Mouse (Mus musculus): ENCODE measurements around the gene Olfr1373. TPM values are rescaled to one million over a fixed set of nuclear protein-coding genes. Genes with fewer than 3 reads are reported as not detected.
"Not testable (repeated sequence)": the region's sequence is repeated elsewhere in the genome, so short reads cannot be mapped to it uniquely, and the experiment has no call there.

Olfr1373 gene
- polyA plus RNA-seq, 1 experiment from 2014 or later: not detected

DNA sequence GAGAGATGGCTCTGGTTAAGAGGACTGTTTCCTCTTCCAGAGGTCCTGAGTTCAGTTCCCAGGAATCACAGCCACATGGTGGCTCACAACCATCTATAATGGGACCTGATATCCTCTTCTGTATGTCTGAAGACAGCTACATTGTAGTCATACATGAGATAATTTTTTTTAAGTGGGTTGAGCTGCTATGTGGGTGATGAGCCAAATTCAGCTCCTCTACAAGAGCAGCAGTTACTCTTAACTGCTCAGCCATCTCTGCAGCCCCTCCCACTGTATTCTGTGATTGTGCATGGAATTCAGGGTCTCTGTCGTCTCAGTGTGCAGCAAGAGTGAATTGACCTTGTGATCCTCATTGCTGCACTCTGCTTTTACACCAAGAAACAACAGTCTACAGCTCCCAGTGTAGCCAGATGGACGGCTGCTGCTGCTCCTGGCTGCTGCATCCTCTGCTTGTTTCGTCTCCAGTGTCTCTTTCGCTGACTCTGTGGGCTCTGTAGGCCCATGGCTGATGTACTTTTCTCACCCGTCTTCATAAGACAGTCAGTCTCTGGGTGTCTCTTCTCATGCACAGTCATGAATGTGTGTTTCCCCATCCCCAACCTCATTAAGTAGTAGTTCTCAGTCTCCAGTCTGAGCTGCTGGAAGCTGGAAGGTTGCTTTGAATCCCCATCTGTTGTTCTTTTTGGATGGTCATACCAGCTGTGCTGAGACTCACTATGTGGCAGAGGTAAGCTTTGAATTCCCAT, 16.8 kb downstream of the Olfr1373 start:
- no peaks in the 10 kb centered on the region for H3K9me3 ChIP-seq
- 0 out of 2 replicates have a peak overlapping the region, but pooled peaks have one; percentile 9 for H3K27ac ChIP-seq (replicated peaks)
- WGBS: 63% methylated on average over 5 of the region's 5 CpGs
- H3K27me3 ChIP-seq: no peaks in the 10 kb centered on the region
- H3K4me1 ChIP-seq (replicated peaks): no peaks in the 10 kb centered on the region
- no peak overlapping the region for H3K4me2 ChIP-seq
- ATAC-seq (ENCODE audit: low read depth): no peak
- no peak overlapping the region for H3K4me3 ChIP-seq
- H3K9ac ChIP-seq: no peak overlapping the region
- H3K36me3 ChIP-seq: peaks cover 31% of the 10 kb centered on the region

- Histone ChIP-seq H3K4me2 (no peak overlapping the region), H3K4me1 (replicated peaks) (no peaks in the 10 kb centered on the region), H3K36me3 (peaks cover 37% of the 10 kb centered on the region), H3K9me3 (no peaks in the 10 kb centered on the region), H3K27ac (replicated peaks) (no peak overlapping the region), H3K4me3 (no peak overlapping the region), H3K9ac (no peak overlapping the region), H3K27me3 (no peaks in the 10 kb centered on the region)
- WGBS: 68% methylated on average over 5 of the region's 5 CpGs
- ATAC-seq (ENCODE audit: low read depth): no peak
These were observed 17.6 kb downstream of the Olfr1373 start for GRCm38 (mm10) chr11:52127760-52128159.

- Histone ChIP-seq H3K9ac (no peak overlapping the region), H3K4me2 (no peak overlapping the region), H3K27me3 (no peaks in the 10 kb centered on the region), H3K36me3 (peaks cover 42% of the 10 kb centered on the region), H3K4me1 (replicated peaks) (no peaks in the 10 kb centered on the region), H3K4me3 (no peak overlapping the region), H3K9me3 (no peaks in the 10 kb centered on the region), H3K27ac (replicated peaks) (no peak overlapping the region)
- ATAC-seq (ENCODE audit: low read depth): no peak
- WGBS: 75% methylated on average over 3 of the region's 3 CpGs
These were observed 18.2 kb downstream of the Olfr1373 start for GRCm38 (mm10) chr11:52127169-52127568.

DNA sequence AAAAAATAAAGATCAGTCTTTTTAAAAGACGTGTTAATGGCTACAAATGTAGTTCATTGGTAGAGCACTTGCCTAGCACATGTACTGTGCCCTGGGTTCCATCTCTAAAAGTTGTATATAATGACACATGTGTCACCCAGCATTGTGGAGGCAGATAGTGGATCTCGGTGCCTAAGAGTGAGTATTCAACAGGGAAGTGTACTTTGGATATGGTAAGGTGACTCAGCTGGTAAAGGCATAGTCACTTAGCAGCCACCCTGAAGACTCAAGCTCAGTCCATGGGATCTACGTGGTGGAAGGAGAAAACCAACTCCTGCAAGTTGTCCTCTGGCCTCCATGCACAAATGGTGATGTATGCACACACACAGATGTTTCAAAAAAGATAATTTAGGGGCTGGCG, 20.9 kb downstream of the Olfr1373 start:
- Histone ChIP-seq H3K9ac (no peak overlapping the region), H3K9me3 (peaks cover 5% of the 10 kb centered on the region; the same call in 1 of the 2 replicates), H3K27me3 (no peaks in the 10 kb centered on the region), H3K4me1 (replicated peaks) (no peaks in the 10 kb centered on the region), H3K4me2 (no peak overlapping the region), H3K27ac (replicated peaks) (no peak overlapping the region), H3K4me3 (no peak overlapping the region), H3K36me3 (peaks cover 68% of the 10 kb centered on the region)
- no peak for ATAC-seq (ENCODE audit: low read depth)
- WGBS: 92% methylated on average over 4 of the region's 4 CpGs

- peaks cover 86% of the 10 kb centered on the region for H3K36me3 ChIP-seq
- H3K27me3 ChIP-seq: no peaks in the 10 kb centered on the region
- H3K9me3 ChIP-seq: peaks cover 5% of the 10 kb centered on the region; the same call in 1 of the 2 replicates
- no peak overlapping the region for H3K9ac ChIP-seq
- no peak for ATAC-seq (ENCODE audit: low read depth)
- no peaks in the 10 kb centered on the region for H3K4me1 ChIP-seq (replicated peaks)
- no peak overlapping the region for H3K27ac ChIP-seq (replicated peaks)
- H3K4me2 ChIP-seq: no peak overlapping the region
- whole genome bisulfite sequencing: 94% methylated on average over 6 of the region's 6 CpGs
- H3K4me3 ChIP-seq: no peak overlapping the region
These were observed 23.3 kb downstream of the Olfr1373 start for GRCm38 (mm10) chr11:52122045-52122444.

DNA sequence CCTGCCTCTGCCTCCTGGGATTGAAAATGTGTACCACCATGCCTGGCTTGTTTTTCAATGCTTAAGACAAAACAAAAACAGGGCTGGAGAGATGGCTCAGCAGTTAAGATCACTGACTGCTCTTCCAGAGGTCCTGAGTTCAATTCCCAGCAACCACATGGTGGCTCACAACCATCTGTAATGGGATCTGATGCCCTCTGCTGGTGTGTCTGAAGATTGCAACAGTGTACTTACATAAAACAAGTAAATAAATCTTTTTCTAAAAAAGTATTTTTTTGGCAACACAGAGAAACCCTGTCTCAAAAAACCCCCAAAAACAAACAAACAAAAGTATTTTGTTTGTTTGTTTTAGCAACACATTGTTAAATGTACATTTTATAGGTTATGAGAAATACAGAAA, 24.9 kb downstream of the Olfr1373 start:
- not testable (repeated sequence) for H3K9ac ChIP-seq; H3K4me2 ChIP-seq; ATAC-seq (ENCODE audit: low read depth); H3K9me3 ChIP-seq; H3K27me3 ChIP-seq; H3K4me3 ChIP-seq; H3K4me1 ChIP-seq (replicated peaks); H3K27ac ChIP-seq (replicated peaks)
- H3K36me3 ChIP-seq: peaks cover 95% of the 10 kb centered on the region

GRCm38 (mm10) chr11:52117156-52117555, 28.2 kb downstream of the Olfr1373 start:
- Histone ChIP-seq H3K27me3 (no peaks in the 10 kb centered on the region), H3K9me3 (peaks cover 5% of the 10 kb centered on the region; the same call in 1 of the 2 replicates), H3K27ac (replicated peaks) (no peak overlapping the region), H3K4me3 (no peak overlapping the region), H3K4me1 (replicated peaks) (0 out of 2 replicates have a peak, but pooled peaks cover 3% of the 10 kb centered on the region), H3K36me3 (peaks cover 80% of the 10 kb centered on the region), H3K4me2 (no peak overlapping the region), H3K9ac (no peak overlapping the region)
- ATAC-seq (ENCODE audit: low read depth): no peak
- WGBS: 96% methylated on average over 7 of the region's 7 CpGs

DNA sequence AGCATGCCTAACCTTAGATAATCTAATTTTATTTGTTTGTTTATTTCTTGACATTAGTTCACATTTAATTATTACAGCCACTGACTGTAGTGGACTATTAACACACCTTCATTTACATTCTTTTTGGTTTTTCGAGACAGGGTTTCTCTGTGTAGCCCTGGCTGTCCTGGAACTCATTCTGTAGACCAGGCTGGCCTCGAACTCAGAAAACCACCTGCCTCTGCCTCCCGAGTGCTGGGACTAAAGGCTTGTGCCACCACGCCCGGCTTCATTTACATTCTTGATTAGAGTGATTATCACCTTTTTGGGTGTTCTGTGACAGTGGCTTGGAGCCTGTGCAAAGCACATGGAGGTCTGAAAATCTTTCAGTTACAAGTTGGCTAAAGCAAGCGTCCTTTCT, 29.2 kb downstream of the Olfr1373 start:
- not testable (repeated sequence) for H3K4me3 ChIP-seq; H3K4me1 ChIP-seq (replicated peaks); H3K27ac ChIP-seq (replicated peaks); H3K4me2 ChIP-seq; H3K27me3 ChIP-seq; H3K9me3 ChIP-seq; ATAC-seq (ENCODE audit: low read depth); H3K9ac ChIP-seq
- WGBS: 96% methylated on average over 6 of the region's 6 CpGs
- H3K36me3 ChIP-seq: peaks cover 70% of the 10 kb centered on the region

DNA sequence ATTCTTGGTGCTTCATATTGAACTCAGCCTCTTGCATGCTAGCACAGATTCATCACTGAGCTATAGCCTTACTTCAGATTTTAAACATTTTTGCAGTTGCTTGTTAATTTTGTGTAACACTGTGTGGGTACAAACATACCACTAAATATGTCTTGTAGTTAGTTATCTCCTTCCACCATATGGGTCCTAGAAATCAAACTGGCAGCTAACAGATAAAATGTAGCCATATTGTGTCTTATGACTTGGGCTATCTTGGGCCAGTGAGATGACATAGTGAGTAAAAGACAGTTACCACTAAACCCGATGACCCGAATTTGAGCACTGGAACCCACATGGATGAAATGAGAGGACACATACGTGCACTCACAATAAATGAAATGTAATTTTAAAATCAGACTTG, 29.8 kb downstream of the Olfr1373 start:
- WGBS: 94% methylated on average over 3 of the region's 3 CpGs

GRCm38 (mm10) chr11:52109421-52109820, 35.9 kb downstream of the Olfr1373 start:
- H3K27ac ChIP-seq (replicated peaks): no peak overlapping the region
- H3K9me3 ChIP-seq: no peaks in the 10 kb centered on the region
- 90% methylated on average over 1 of the region's 1 CpGs for WGBS
- peaks cover 21% of the 10 kb centered on the region for H3K4me1 ChIP-seq (replicated peaks)
- no peak overlapping the region for H3K4me3 ChIP-seq
- peaks cover 6% of the 10 kb centered on the region for H3K36me3 ChIP-seq
- no peak for ATAC-seq (ENCODE audit: low read depth)
- no peak overlapping the region for H3K9ac ChIP-seq
- H3K4me2 ChIP-seq: no peak overlapping the region
- no peaks in the 10 kb centered on the region for H3K27me3 ChIP-seq

More for the DNA sequence above, 29.8 kb downstream of the Olfr1373 start:
- ATAC-seq (ENCODE audit: low read depth): no peak
- Histone ChIP-seq H3K4me2 (no peak overlapping the region), H3K9ac (no peak overlapping the region), H3K27me3 (no peaks in the 10 kb centered on the region), H3K4me3 (no peak overlapping the region), H3K4me1 (replicated peaks) (0 out of 2 replicates have a peak, but pooled peaks cover 3% of the 10 kb centered on the region), H3K9me3 (peaks cover 5% of the 10 kb centered on the region; the same call in 1 of the 2 replicates), H3K36me3 (peaks cover 65% of the 10 kb centered on the region), H3K27ac (replicated peaks) (no peak overlapping the region)

GRCm38 (mm10) chr11:52108796-52109195, 36.5 kb downstream of the Olfr1373 start:
- no peaks in the 10 kb centered on the region for H3K27me3 ChIP-seq
- 90% methylated on average over 5 of the region's 5 CpGs for WGBS
- H3K9ac ChIP-seq: no peak overlapping the region
- peaks cover under 1% of the 10 kb centered on the region; the same call in 1 of the 2 replicates for H3K36me3 ChIP-seq
- no peak overlapping the region for H3K4me2 ChIP-seq
- ATAC-seq (ENCODE audit: low read depth): no peak
- H3K4me3 ChIP-seq: no peak overlapping the region
- H3K9me3 ChIP-seq: no peaks in the 10 kb centered on the region
- H3K27ac ChIP-seq (replicated peaks): no peak overlapping the region
- peaks cover 24% of the 10 kb centered on the region for H3K4me1 ChIP-seq (replicated peaks)

DNA sequence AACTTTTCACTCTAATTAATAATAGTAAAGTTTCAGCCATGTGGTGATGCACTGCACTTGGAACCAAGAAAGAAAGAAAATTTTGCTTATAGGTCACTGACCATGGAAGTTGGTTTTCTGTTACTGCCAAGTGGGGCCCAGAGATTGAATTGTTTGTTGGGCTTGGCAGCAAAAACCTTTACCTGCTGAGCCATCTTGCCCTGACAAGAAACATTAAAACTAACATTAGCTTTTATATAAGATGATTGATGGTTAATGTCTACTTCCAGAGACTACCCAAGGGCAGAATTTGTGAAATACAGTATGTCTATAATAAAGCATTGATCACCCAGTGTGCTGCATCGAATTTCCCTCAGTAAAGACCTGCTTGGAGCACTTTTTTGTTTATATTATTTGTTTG, 38.9 kb downstream of the Olfr1373 start:
- Histone ChIP-seq H3K9ac (no peak overlapping the region), H3K36me3 (no peaks in the 10 kb centered on the region), H3K27ac (replicated peaks) (no peak overlapping the region), H3K4me3 (no peak overlapping the region), H3K9me3 (no peaks in the 10 kb centered on the region), H3K4me1 (replicated peaks) (peaks cover 43% of the 10 kb centered on the region), H3K4me2 (no peak overlapping the region), H3K27me3 (no peaks in the 10 kb centered on the region)
- no peak for ATAC-seq (ENCODE audit: low read depth)
- WGBS: 93% methylated on average over 1 of the region's 1 CpGs

DNA sequence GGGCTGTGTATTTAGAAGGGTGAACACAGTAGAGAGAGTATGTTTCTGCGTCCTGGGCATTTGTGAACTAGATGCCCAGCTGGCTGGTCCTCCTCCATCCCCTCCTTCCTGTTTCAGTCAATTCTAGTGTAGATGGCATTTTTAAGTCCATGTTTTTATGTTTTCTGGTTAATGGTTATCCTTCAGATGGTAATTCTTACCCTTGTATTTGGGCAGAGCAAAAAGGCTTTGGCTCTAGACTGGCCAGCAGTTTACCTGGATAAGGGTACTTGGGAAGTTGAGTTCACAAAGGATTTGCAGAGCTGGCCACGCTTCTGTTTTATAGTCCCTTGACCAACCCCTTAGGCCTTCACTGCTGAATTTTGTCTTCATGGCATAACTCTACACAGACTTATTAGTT, 39.3 kb downstream of the Olfr1373 start:
- Histone ChIP-seq H3K4me3 (no peak overlapping the region), H3K36me3 (no peaks in the 10 kb centered on the region), H3K27ac (replicated peaks) (no peak overlapping the region), H3K27me3 (no peaks in the 10 kb centered on the region), H3K9me3 (no peaks in the 10 kb centered on the region), H3K4me2 (no peak overlapping the region), H3K9ac (no peak overlapping the region), H3K4me1 (replicated peaks) (peaks cover 47% of the 10 kb centered on the region)
- ATAC-seq (ENCODE audit: low read depth): no peak
- 96% methylated on average over 2 of the region's 2 CpGs for WGBS
